Mouse (Mus musculus) testis, adult 2 months (tissue): Measurements from ENCODE around the gene Myo1b.

Experiments used
- CTCF ChIP-seq: fragments of 200-500 bp; IDR thresholded peaks from 2 replicates; pipeline ENCODE4 v1.5.1; 2012; ENCODE audit warnings: low read depth, mild to moderate bottlenecking, inconsistent platforms, low read length, moderate library complexity; ENCODE audit not compliant: control insufficient read depth, insufficient read depth, insufficient replicate concordance
- POLR2A ChIP-seq: fragments of 200-500 bp; IDR thresholded peaks from 2 replicates; pipeline ENCODE4 v1.6.1; 2012; ENCODE audit warnings: low read depth, mild to moderate bottlenecking, inconsistent platforms, low read length, moderate library complexity; ENCODE audit not compliant: control insufficient read depth

DNA sequence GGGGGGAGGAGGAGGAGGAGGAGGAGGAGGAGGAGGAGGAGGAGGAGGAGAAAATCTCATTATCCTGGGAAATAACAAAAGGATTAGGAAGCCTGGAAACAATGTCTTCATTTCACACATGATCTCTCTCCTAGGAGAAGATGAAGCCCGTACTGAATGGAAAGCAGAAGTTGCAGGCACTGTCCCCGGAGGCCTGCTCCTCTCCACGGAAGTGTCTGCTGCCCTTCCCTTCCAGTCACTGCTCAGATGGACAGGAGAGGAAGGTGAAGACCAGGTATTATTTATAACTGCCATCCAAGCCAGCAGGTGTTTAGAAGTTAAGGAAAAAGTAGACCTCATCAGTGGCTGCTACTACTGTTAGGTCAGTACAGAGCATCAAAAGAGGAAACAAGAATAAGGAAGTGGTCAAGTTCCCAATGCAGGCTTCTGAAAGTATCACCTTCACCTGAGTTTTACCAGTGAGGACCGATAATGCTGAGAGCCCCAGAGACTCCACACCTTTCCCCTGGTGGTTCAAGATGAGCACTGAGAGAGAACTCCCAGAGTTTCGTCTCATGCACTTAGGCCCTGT is 110.7 kb downstream of the Myo1b start:
- TF ChIP-seq CTCF (no peak), POLR2A (no peak)
